Mouse (Mus musculus) large intestine, adult 2 months (tissue): ENCODE measurements around the gene Fmo2. TPM values are rescaled to one million over a fixed set of nuclear protein-coding genes. Genes with fewer than 3 reads are reported as not detected.

Source experiments
- DNase-seq: peaks from one replicate; pipeline ENCODE4 v3.0.0-alpha.2; 2012; ENCODE audit warnings: low read depth, low spot score
- WGBS: fragments of 180-500 bp; shearing (Covaris S2); methylation state at CpG from one replicate; pipeline ENCODE4 v1.1.7; 2018; 5-methylcytosine and 5-hydroxymethylcytosine counted together
- polyA plus RNA-seq: library from polyadenylated mRNA; depleted of rRNA; stranded (reverse); fragments of >200 nt; gene quantifications from 2 replicates; pipeline ENCODE4 v1.2.3, GENCODE M21; 2012; rRNA removed

The Fmo2 gene
- 4.9 and 6.3 TPM in 2 replicates for polyA plus RNA-seq

GRCm38 (mm10) chr1:162897838-162898811, at the start of gene Fmo2:
Gene Fmo2 (minus strand): TSS chr1:162898726.
- WGBS, result 29% methylated on average over 14 of the region's 14 CpGs
- DNase-seq, result no peak

GRCm38 (mm10) chr1:162947934-162948333, 49.4 kb upstream of the Fmo2 start:
- no peak for DNase-seq

GRCm38 (mm10) chr1:162946837-162947558, 48.5 kb upstream of the Fmo2 start:
- WGBS, result 51% methylated on average over 4 of the region's 4 CpGs
- no peak for DNase-seq

More at GRCm38 (mm10) chr1:162947934-162948333, 49.4 kb upstream of the Fmo2 start:
- WGBS, result 96% methylated on average over 6 of the region's 6 CpGs

- 61% methylated on average over 6 of the region's 6 CpGs for WGBS
- DNase-seq, result no peak
These were observed 45.2 kb upstream of the Fmo2 start for GRCm38 (mm10) chr1:162943700-162944099.

GRCm38 (mm10) chr1:162938696-162939351, 40.3 kb upstream of the Fmo2 start:
- no peak for DNase-seq
- 54% methylated on average over 4 of the region's 4 CpGs for WGBS

GRCm38 (mm10) chr1:162937970-162938695, 39.6 kb upstream of the Fmo2 start:
- no peak for DNase-seq
- WGBS, result 52% methylated on average over 5 of the region's 5 CpGs

- WGBS, result 80% methylated on average over 6 of the region's 6 CpGs
- no peak for DNase-seq
These were observed 38.9 kb upstream of the Fmo2 start, which contains the start of gene Fmo6 for GRCm38 (mm10) chr1:162937415-162937814. Gene Fmo6 (minus strand): TSS chr1:162937515.

GRCm38 (mm10) chr1:162934374-162935012, 36.0 kb upstream of the Fmo2 start:
- 88% methylated on average over 4 of the region's 4 CpGs for WGBS
- DNase-seq, result no peak

- DNase-seq, result no peak
These were observed 33.9 kb upstream of the Fmo2 start for GRCm38 (mm10) chr1:162932386-162932785.

GRCm38 (mm10) chr1:162931880-162932279, 33.4 kb upstream of the Fmo2 start:
- no peak for DNase-seq
- WGBS, result 62% methylated on average over 5 of the region's 5 CpGs

More at GRCm38 (mm10) chr1:162932386-162932785, 33.9 kb upstream of the Fmo2 start:
- 71% methylated on average over 4 of the region's 4 CpGs for WGBS

- 59% methylated on average over 4 of the region's 4 CpGs for WGBS
These were observed 32.9 kb upstream of the Fmo2 start for GRCm38 (mm10) chr1:162931310-162931875.

GRCm38 (mm10) chr1:162930631-162931030, 32.1 kb upstream of the Fmo2 start:
- no peak for DNase-seq
- WGBS, result 66% methylated on average over 2 of the region's 2 CpGs

More at GRCm38 (mm10) chr1:162931310-162931875, 32.9 kb upstream of the Fmo2 start:
- DNase-seq, result no peak

GRCm38 (mm10) chr1:162929146-162929545, 30.6 kb upstream of the Fmo2 start:
- DNase-seq, result no peak
- 44% methylated on average over 3 of the region's 3 CpGs for WGBS

- DNase-seq, result no peak
- WGBS, result 57% methylated on average over 1 of the region's 1 CpGs
These were observed 26.6 kb upstream of the Fmo2 start for GRCm38 (mm10) chr1:162925121-162925520.

- DNase-seq, result no peak
- 72% methylated on average over 8 of the region's 8 CpGs for WGBS
These were observed 18.1 kb upstream of the Fmo2 start for GRCm38 (mm10) chr1:162916661-162917060.

GRCm38 (mm10) chr1:162914932-162915556, 16.5 kb upstream of the Fmo2 start:
- no peak for DNase-seq
- WGBS, result 65% methylated on average over 4 of the region's 4 CpGs

- DNase-seq, result no peak
These were observed 13.6 kb upstream of the Fmo2 start for GRCm38 (mm10) chr1:162912085-162912484.

- 87% methylated on average over 4 of the region's 4 CpGs for WGBS
- no peak for DNase-seq
These were observed 3.4 kb upstream of the Fmo2 start for GRCm38 (mm10) chr1:162901879-162902278.
